Mouse (Mus musculus): ENCODE measurements around the gene Il24. TPM values are rescaled to one million over a fixed set of nuclear protein-coding genes. Genes with fewer than 3 reads are reported as not detected.

The Il24 gene
- total RNA-seq (2012; rRNA removed) (not detected in 2 replicates), total RNA-seq (2014; rRNA removed) (not detected in 2 replicates), polyA plus RNA-seq (2012; ENCODE audit: insufficient read length, low read depth) (not detected in 2 replicates)

DNA sequence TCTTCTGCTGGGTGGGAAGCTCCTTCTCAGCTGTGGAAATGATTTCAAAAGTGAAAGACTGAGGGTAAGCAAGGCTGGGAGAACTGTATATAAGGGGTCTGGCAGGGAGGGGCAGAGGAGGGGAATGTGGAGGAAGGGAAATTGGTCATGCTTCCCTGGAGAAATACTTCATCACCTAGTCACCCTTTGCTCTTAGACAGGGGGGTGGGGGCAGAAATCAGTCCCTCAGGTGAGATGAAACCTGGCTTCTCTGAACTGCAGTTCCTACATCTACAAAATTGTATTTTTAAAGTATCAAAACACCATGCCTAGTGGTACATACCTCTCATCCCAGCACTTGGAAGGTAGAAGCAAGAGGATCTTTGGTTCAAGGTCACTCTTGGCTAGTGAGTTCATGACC is at the start of gene Il24:
Gene Il24 (minus strand): TSS at position 101 of the 400 bp plus-strand sequence.
- TF ChIP-seq CTCF (conservative IDR thresholded peaks at IDR 0.05 in 1 of 2, IDR thresholded peaks at IDR 0.05 in 1 of 2; ENCODE audit: low read depth in 2 of 2, low read length in 2 of 2) (no peak), CHD2 (IDR thresholded peaks at IDR 0.05; ENCODE audit: low read length) (no peak), MYC (IDR thresholded peaks at IDR 0.05; ENCODE audit: low read depth, low read length) (no peak), UBTF (IDR thresholded peaks at IDR 0.05; ENCODE audit: low read depth, low read length) (no peak), ZKSCAN1 (IDR thresholded peaks at IDR 0.05; ENCODE audit: borderline replicate concordance, low read depth, low read length) (no peak), E2F4 (IDR thresholded peaks at IDR 0.05; ENCODE audit: insufficient replicate concordance, low read depth, low read length) (no peak), NELFE (IDR thresholded peaks at IDR 0.05; ENCODE audit: low read depth, low read length) (no peak), ZNF384 (IDR thresholded peaks at IDR 0.05; ENCODE audit: low read depth, low read length) (no peak), CHD1 (IDR thresholded peaks at IDR 0.05; ENCODE audit: low read depth, low read length) (no peak), MAFK (IDR thresholded peaks at IDR 0.05; ENCODE audit: insufficient replicate concordance, low read length) (no peak), EP300 (IDR thresholded peaks at IDR 0.05; ENCODE audit: low read length) (no peak), GABPA (IDR thresholded peaks at IDR 0.05; ENCODE audit: insufficient replicate concordance, low read depth, low read length) (no peak), USF1 (IDR thresholded peaks at IDR 0.05; ENCODE audit: low read depth, low read length) (no peak), ZC3H11A (IDR thresholded peaks at IDR 0.05; ENCODE audit: low read depth, low read length) (no peak), MXI1 (IDR thresholded peaks at IDR 0.05; ENCODE audit: low read depth, low read length) (no peak), SMC3 (IDR thresholded peaks at IDR 0.05; ENCODE audit: low read depth, low read length) (no peak), RCOR1 (conservative IDR thresholded peaks at IDR 0.05; ENCODE audit: low read depth, low read length) (no peak), MAZ (IDR thresholded peaks at IDR 0.05; ENCODE audit: low read depth, low read length) (no peak), KAT2A (IDR thresholded peaks at IDR 0.05; ENCODE audit: insufficient replicate concordance, low read length) (no peak), IRF4 (IDR thresholded peaks at IDR 0.05; ENCODE audit: low read depth, low read length) (no peak)

DNA sequence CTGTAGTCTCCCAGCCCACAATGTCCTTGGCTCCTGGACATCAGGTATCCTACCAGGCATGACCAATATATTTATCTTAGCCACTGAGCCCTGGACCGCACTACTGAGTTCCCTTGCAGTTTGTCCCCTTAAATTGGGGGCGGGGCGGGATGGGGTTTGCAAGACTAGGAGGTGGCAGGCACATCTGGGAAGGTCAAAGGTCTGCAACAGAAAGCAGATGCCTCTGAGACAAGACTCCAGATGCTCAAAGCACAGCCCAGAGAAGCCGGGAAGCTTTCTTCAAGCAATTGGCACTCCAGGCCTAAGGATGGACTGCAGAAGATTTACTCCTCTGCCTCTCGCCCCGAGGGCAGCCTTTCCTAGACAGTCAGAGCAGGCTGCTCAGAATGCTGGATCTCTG is 49.1 kb upstream of the Il24 start:
- Histone ChIP-seq H3K4me2 (ENCODE audit: insufficient read depth, low read depth, poor library complexity, severe bottlenecking) (no peak overlapping the region), H3K79me2 (replicated peaks; ENCODE audit: control insufficient read depth, extremely low read depth, insufficient read depth, poor library complexity, severe bottlenecking) (no peaks in the 10 kb centered on the region), H3K36me3 (replicated peaks in 1 of 2; ENCODE audit: control insufficient read depth in 1 of 2, insufficient read depth in 1 of 2, low read length in 1 of 2) (no peaks in the 10 kb centered on the region), H3K4me1 (ENCODE audit: control insufficient read depth in 1 of 2, insufficient read depth in 2 of 2) (0 out of 4 replicates have a peak, but pooled peaks cover 0 to 2% of the 10 kb centered on the region in 2 experiments), H3K27me3 (replicated peaks) (no peaks in the 10 kb centered on the region), H3K9ac (ENCODE audit: insufficient read depth, low read depth) (no peak overlapping the region), H3K4me3 (replicated peaks in 1 of 3; ENCODE audit: low read depth in 2 of 3, low read length in 2 of 3, poor library complexity in 1 of 3) (no peak overlapping the region), H3K27ac (ENCODE audit: insufficient read depth, low read depth) (no peak overlapping the region), H3K9me3 (replicated peaks; ENCODE audit: low read length) (no peaks in the 10 kb centered on the region)
- dilution Hi-C loops (cut with MboI; ENCODE audit: extremely low pct_ligation_motif_present, extremely low pct_unique_long_range_greater_than_20kb, low sequenced_read_pairs) = no loop called here
- no peak for TF ChIP-seq TBP (conservative IDR thresholded peaks at IDR 0.05; ENCODE audit: low read depth, low read length)
- no peak for TF ChIP-seq NRF1 (IDR thresholded peaks at IDR 0.05; ENCODE audit: low read depth, low read length)
- no peak for TF ChIP-seq EP300 (IDR thresholded peaks at IDR 0.05; ENCODE audit: low read length)
- TF ChIP-seq PAX5 (IDR thresholded peaks at IDR 0.05; ENCODE audit: low read length) = no peak
- TF ChIP-seq POLR2AphosphoS2 (IDR thresholded peaks at IDR 0.05; ENCODE audit: low read depth, low read length) = no peak
- TF ChIP-seq RCOR1 (conservative IDR thresholded peaks at IDR 0.05; ENCODE audit: low read depth, low read length) = no peak
- no peak for TF ChIP-seq MYC (IDR thresholded peaks at IDR 0.05; ENCODE audit: low read depth, low read length)
- no peak for TF ChIP-seq UBTF (IDR thresholded peaks at IDR 0.05; ENCODE audit: low read depth, low read length)
- no peak for TF ChIP-seq KAT2A (IDR thresholded peaks at IDR 0.05; ENCODE audit: insufficient replicate concordance, low read length)
- no peak for TF ChIP-seq IRF4 (IDR thresholded peaks at IDR 0.05; ENCODE audit: low read depth, low read length)
- TF ChIP-seq ZNF384 (IDR thresholded peaks at IDR 0.05; ENCODE audit: low read depth, low read length) = no peak
- no peak for TF ChIP-seq JUND (conservative IDR thresholded peaks at IDR 0.05; ENCODE audit: low read depth, low read length)
- TF ChIP-seq CHD1 (IDR thresholded peaks at IDR 0.05; ENCODE audit: low read depth, low read length) = no peak
- no peak for TF ChIP-seq RAD21 (IDR thresholded peaks at IDR 0.05; ENCODE audit: low read depth, low read length)
- no peak for TF ChIP-seq CTCF (conservative IDR thresholded peaks at IDR 0.05 in 1 of 2, IDR thresholded peaks at IDR 0.05 in 1 of 2; ENCODE audit: low read depth in 2 of 2, low read length in 2 of 2)
- TF ChIP-seq E2F4 (IDR thresholded peaks at IDR 0.05; ENCODE audit: insufficient replicate concordance, low read depth, low read length) = no peak
- no peak for TF ChIP-seq MAX (IDR thresholded peaks at IDR 0.05; ENCODE audit: low read length)
- DNase-seq (ENCODE audit: extremely low read depth) = no peak
- in situ Hi-C loops (cut with MboI; ENCODE audit: low pct_ligation_motif_present, low pct_unique_long_range_greater_than_20kb, low sequenced_read_pairs) = no loop called here

More for the DNA sequence above, at the start of gene Il24:
- H3K4me3 ChIP-seq (replicated peaks in 1 of 3; ENCODE audit: low read depth in 2 of 3, low read length in 2 of 3, poor library complexity in 1 of 3) = no peak within 1 kb of the TSS
- no peaks in the 10 kb centered on the region for H3K36me3 ChIP-seq (replicated peaks in 1 of 2; ENCODE audit: control insufficient read depth in 1 of 2, insufficient read depth in 1 of 2, low read length in 1 of 2)
- H3K9me3 ChIP-seq (replicated peaks; ENCODE audit: low read length) = no peaks in the 10 kb centered on the region
- no peak within 1 kb of the TSS for H3K27ac ChIP-seq (ENCODE audit: insufficient read depth, low read depth)
- in situ Hi-C loops (cut with MboI; ENCODE audit: low pct_ligation_motif_present, low pct_unique_long_range_greater_than_20kb, low sequenced_read_pairs) (no loop called here), dilution Hi-C loops (cut with MboI; ENCODE audit: extremely low pct_ligation_motif_present, extremely low pct_unique_long_range_greater_than_20kb, low sequenced_read_pairs) (no loop called here)
- H3K79me2 ChIP-seq (replicated peaks; ENCODE audit: control insufficient read depth, extremely low read depth, insufficient read depth, poor library complexity, severe bottlenecking) = no peaks in the 10 kb centered on the region
- no peak within 1 kb of the TSS for H3K4me2 ChIP-seq (ENCODE audit: insufficient read depth, low read depth, poor library complexity, severe bottlenecking)
- no peaks in the 10 kb centered on the region for H3K4me1 ChIP-seq (ENCODE audit: control insufficient read depth in 1 of 2, insufficient read depth in 2 of 2)
- DNase-seq (ENCODE audit: extremely low read depth) = no peak
- peaks cover 3% of the 10 kb centered on the region for H3K27me3 ChIP-seq (replicated peaks)
- no peak within 1 kb of the TSS for H3K9ac ChIP-seq (ENCODE audit: insufficient read depth, low read depth)

All from CH12.LX (cell line).